Mouse (Mus musculus) ES-Bruce4 (cell line): ENCODE results near the gene Pdhb.

Experiments used
- CTCF ChIP-seq: IDR thresholded peaks from one replicate; pipeline ENCODE4 v1.8.1; 2011; ENCODE audit warnings: low read depth, low read length
- POLR2A ChIP-seq: IDR thresholded peaks from one replicate; pipeline ENCODE4 v1.8.1; 2011; ENCODE audit warnings: low read length; ENCODE audit not compliant: insufficient read depth

DNA sequence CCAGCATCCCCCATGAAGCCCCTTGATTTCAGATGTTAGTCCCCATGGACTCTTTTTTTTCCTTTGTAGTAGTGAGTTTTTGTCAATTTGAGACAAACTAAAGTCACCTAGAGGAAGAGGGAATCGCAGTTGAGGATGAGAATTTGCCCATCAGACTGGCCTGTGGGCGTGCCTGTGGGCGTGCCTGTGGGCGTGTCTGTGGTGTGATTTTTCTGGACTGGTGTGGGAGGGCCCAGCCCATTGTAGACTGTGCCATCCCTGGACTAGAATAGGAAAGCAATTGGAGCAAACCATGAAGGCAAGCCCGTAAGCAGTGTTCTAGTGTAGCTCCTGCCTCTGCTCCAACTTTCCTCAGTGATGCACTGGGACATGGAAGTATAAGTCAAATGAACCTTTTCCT lies 3.4 kb upstream of the Pdhb start:
- no peak for TF ChIP-seq CTCF
- TF ChIP-seq POLR2A = no peak
